Mouse (Mus musculus) embryonic facial prominence, embryonic 15.5 days (tissue): ENCODE measurements around the gene Hoxc13. TPM values are rescaled to one million over a fixed set of nuclear protein-coding genes. Genes with fewer than 3 reads are reported as not detected.

Experiments
- ATAC-seq: fragments of 200-750 bp; cut with Nextera tagmentation; 2 replicates; pipeline ENCODE4 v1.8.0; 2017; ENCODE audit warnings: low read depth, moderate TSS enrichment; ENCODE audit not compliant: insufficient number of reproducible peaks, low FRiP score, low TSS enrichment
- H3K27ac ChIP-seq: fragments of 300-500 bp; sonication (generic); replicated peaks from 2 replicates; pipeline ENCODE4 v1.5.1; 2015; ENCODE audit warnings: mild to moderate bottlenecking, inconsistent platforms
- H3K27me3 ChIP-seq: fragments of 300-500 bp; sonication (generic); 2 replicates; pipeline ENCODE4 v1.6.1; 2015; ENCODE audit warnings: inconsistent platforms
- H3K36me3 ChIP-seq: fragments of 300-500 bp; sonication (generic); 2 replicates; pipeline ENCODE4 v1.6.1; 2015; ENCODE audit warnings: mild to moderate bottlenecking, inconsistent platforms
- H3K4me1 ChIP-seq: fragments of 300-500 bp; sonication (generic); 2 replicates; pipeline ENCODE4 v1.6.1; 2015; ENCODE audit warnings: inconsistent platforms
- H3K4me2 ChIP-seq: fragments of 300-500 bp; sonication (generic); replicated peaks from 2 replicates; pipeline ENCODE4 v1.6.1; 2015; ENCODE audit warnings: mild to moderate bottlenecking, inconsistent platforms
- H3K4me3 ChIP-seq: fragments of 300-500 bp; sonication (generic); replicated peaks from 2 replicates; pipeline ENCODE4 v1.5.1; 2015; ENCODE audit warnings: mild to moderate bottlenecking, inconsistent platforms
- H3K9ac ChIP-seq: fragments of 300-500 bp; sonication (generic); 2 replicates; pipeline ENCODE4 v1.6.1; 2015; ENCODE audit warnings: inconsistent platforms
- H3K9me3 ChIP-seq: fragments of 300-500 bp; sonication (generic); replicated peaks from 2 replicates; pipeline ENCODE4 v1.6.1; 2016; ENCODE audit warnings: inconsistent platforms
- WGBS: fragments of 180-500 bp; shearing (Covaris S2); methylation state at CpG from one replicate; pipeline ENCODE4 v1.1.7; 2015; 5-methylcytosine and 5-hydroxymethylcytosine counted together
- polyA plus RNA-seq: library from polyadenylated mRNA; unstranded; fragments of >200 nt; fragmentation: Nextera tagmentation; extraction: Ambion mirVana; gene quantifications from 2 replicates; pipeline ENCODE4 v1.2.1, GENCODE M21; 2015

The Hoxc13 gene
- polyA plus RNA-seq, 1 experiment from 2014 or later: 4.0 TPM

- Histone ChIP-seq H3K27ac (no peak overlapping the region), H3K9ac (no peak overlapping the region), H3K4me3 (no peak overlapping the region)
These were observed 34.1 kb downstream of the Hoxc13 start for GRCm38 (mm10) chr15:102955007-102955382.

DNA sequence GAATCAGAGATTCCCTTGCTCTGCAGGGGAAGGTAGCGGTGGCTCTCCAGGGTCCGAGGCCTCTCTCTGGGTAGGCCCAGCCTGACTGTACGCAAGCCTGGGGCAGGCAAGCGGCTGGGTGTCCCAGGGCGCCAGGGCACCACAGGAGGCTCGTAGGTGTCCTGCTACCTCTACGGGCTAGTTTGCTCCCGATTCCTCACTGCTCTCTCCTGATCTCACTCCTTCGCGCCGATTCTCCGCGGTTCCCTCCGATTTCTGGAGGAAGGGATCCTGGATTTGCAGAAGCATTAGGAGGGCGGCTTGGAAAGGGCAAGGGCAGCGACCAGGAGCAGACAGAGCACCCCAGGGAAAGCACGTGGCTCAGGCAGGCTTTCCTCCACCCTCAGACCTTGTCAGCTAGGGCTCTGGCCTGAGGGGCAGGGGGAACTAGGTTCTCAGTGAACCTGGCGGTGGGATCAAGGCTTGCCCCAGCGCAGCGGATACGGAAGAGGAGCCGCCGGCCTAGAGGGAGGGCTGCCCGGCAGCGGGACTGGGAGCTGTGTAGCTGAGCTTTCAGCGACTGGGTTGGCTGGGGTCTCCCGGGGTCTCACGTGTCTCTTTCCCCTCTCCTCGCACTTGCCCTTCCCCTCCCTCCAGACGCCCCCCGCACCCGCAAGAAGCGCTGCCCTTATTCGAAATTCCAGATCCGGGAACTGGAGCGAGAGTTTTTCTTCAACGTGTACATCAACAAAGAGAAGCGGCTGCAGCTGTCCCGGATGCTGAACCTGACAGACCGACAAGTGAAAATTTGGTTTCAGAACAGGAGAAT lies 35.1 kb downstream of the Hoxc13 start:
- Histone ChIP-seq H3K9me3 (no peaks in the 10 kb centered on the region), H3K27me3 (peaks cover 95% of the 10 kb centered on the region), H3K4me2 (no peak overlapping the region), H3K36me3 (no peaks in the 10 kb centered on the region), H3K9ac (no peak overlapping the region), H3K4me3 (no peak overlapping the region), H3K4me1 (no peaks in the 10 kb centered on the region), H3K27ac (no peak overlapping the region)
- 1% methylated on average over 40 of the region's 40 CpGs for WGBS
- no peak for ATAC-seq

More at GRCm38 (mm10) chr15:102955007-102955382, 34.1 kb downstream of the Hoxc13 start:
- no peak overlapping the region for H3K4me2 ChIP-seq
- H3K36me3 ChIP-seq: no peaks in the 10 kb centered on the region
- H3K27me3 ChIP-seq: peaks cover 94% of the 10 kb centered on the region
- no peak for ATAC-seq
- no peaks in the 10 kb centered on the region for H3K9me3 ChIP-seq
- WGBS: 1% methylated on average over 28 of the region's 28 CpGs
- H3K4me1 ChIP-seq: no peaks in the 10 kb centered on the region

- Histone ChIP-seq H3K4me2 (no peak overlapping the region), H3K36me3 (no peaks in the 10 kb centered on the region), H3K9me3 (no peaks in the 10 kb centered on the region), H3K27me3 (peaks cover 94% of the 10 kb centered on the region), H3K27ac (no peak overlapping the region), H3K4me3 (no peak overlapping the region), H3K9ac (no peak overlapping the region), H3K4me1 (no peaks in the 10 kb centered on the region)
- no peak for ATAC-seq
- under 1% methylated on average over 12 of the region's 12 CpGs for WGBS
These were observed 36.0 kb downstream of the Hoxc13 start for GRCm38 (mm10) chr15:102956906-102957305.

- peaks cover 92% of the 10 kb centered on the region for H3K27me3 ChIP-seq
- H3K4me2 ChIP-seq: no peak overlapping the region
- no peak for ATAC-seq
- H3K9ac ChIP-seq: no peak overlapping the region
- no peaks in the 10 kb centered on the region for H3K4me1 ChIP-seq
- no peak overlapping the region for H3K4me3 ChIP-seq
- H3K9me3 ChIP-seq: no peaks in the 10 kb centered on the region
- H3K36me3 ChIP-seq: no peaks in the 10 kb centered on the region
- under 1% methylated on average over 13 of the region's 13 CpGs for WGBS
- no peak overlapping the region for H3K27ac ChIP-seq
These were observed 38.8 kb downstream of the Hoxc13 start for GRCm38 (mm10) chr15:102959663-102960191.

GRCm38 (mm10) chr15:102961728-102962127 lies 40.8 kb downstream of the Hoxc13 start:
- 1% methylated on average over 6 of the region's 6 CpGs for WGBS

GRCm38 (mm10) chr15:102962492-102962891 lies 41.6 kb downstream of the Hoxc13 start:
- Histone ChIP-seq H3K27ac (no peak overlapping the region), H3K9ac (no peak overlapping the region), H3K36me3 (no peaks in the 10 kb centered on the region), H3K9me3 (no peaks in the 10 kb centered on the region), H3K4me3 (no peak overlapping the region), H3K4me2 (no peak overlapping the region), H3K27me3 (peaks cover 94% of the 10 kb centered on the region), H3K4me1 (peaks cover 8% of the 10 kb centered on the region; the same call in 1 of the 2 replicates)
- no peak for ATAC-seq
- 2% methylated on average over 13 of the region's 13 CpGs for WGBS

More at GRCm38 (mm10) chr15:102961728-102962127, 40.8 kb downstream of the Hoxc13 start:
- Histone ChIP-seq H3K27ac (no peak overlapping the region), H3K4me2 (no peak overlapping the region), H3K9ac (no peak overlapping the region), H3K4me1 (peaks cover 4% of the 10 kb centered on the region; the same call in 1 of the 2 replicates), H3K36me3 (no peaks in the 10 kb centered on the region), H3K9me3 (no peaks in the 10 kb centered on the region), H3K27me3 (peaks cover 94% of the 10 kb centered on the region), H3K4me3 (no peak overlapping the region)
- ATAC-seq: no peak

GRCm38 (mm10) chr15:102963259-102963658 lies 42.4 kb downstream of the Hoxc13 start:
- no peak overlapping the region for H3K27ac ChIP-seq
- no peak overlapping the region for H3K9ac ChIP-seq
- no peaks in the 10 kb centered on the region for H3K36me3 ChIP-seq
- H3K4me3 ChIP-seq: no peak overlapping the region
- H3K4me1 ChIP-seq: peaks cover 8% of the 10 kb centered on the region; the same call in 1 of the 2 replicates
- H3K9me3 ChIP-seq: no peaks in the 10 kb centered on the region
- WGBS: 3% methylated on average over 8 of the region's 8 CpGs
- H3K27me3 ChIP-seq: peaks cover 92% of the 10 kb centered on the region
- ATAC-seq: no peak
- no peak overlapping the region for H3K4me2 ChIP-seq

DNA sequence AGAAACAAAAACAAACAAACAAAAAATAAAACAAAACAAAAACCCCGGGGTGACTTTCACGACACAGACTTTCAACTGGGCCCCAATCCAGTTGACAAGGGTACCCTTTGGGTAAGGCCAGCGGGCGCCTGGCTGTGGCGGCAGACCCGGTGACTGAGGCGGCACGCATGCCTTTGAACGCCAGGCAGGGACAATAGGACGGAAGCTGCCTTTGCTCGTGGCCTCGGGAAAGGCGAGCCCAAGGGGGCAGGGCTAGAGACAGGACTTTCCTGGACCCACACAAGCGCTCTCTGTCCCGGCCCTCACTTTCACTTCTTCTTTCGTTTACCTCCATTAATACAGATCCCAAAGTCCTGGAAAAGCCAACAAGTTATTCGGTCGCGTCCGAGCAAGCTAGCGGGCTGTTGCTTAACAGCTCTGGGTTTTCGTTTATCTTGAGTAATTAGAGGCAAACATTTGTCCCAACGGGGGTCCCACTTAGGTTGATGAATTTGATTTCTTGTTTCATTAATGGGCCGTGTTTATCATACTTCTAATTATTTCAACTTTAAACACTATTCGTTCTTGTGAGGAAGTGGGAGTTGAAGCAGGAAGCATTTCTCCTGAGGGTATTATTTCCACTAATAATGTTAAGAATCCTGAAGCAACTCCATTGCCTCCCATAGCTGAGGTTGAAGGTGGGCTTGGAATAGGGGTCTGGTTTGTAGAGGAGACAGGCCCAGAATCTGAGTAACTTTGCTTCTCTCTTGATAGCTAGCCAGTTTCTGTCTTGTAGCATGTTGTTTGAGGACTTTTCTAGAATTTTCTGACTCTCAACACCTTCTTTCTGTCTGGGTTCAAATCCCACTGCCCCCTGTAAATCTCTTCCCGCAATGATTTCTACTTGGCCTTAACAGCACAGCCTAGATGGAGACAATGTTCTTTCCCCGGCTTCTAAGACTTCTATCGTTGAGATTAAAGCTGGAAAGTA lies 43.1 kb downstream of the Hoxc13 start:
- H3K4me3 ChIP-seq: no peak overlapping the region
- H3K36me3 ChIP-seq: no peaks in the 10 kb centered on the region
- no peak overlapping the region for H3K27ac ChIP-seq
- no peak overlapping the region for H3K9ac ChIP-seq
- 0 out of 2 replicates have a peak overlapping the region, but pooled peaks have one; percentile 4 for H3K4me2 ChIP-seq
- 2% methylated on average over 28 of the region's 28 CpGs for WGBS
- peaks cover 92% of the 10 kb centered on the region for H3K27me3 ChIP-seq
- H3K4me1 ChIP-seq: peaks cover 8% of the 10 kb centered on the region; the same call in 1 of the 2 replicates
- no peak for ATAC-seq
- H3K9me3 ChIP-seq: no peaks in the 10 kb centered on the region

- Histone ChIP-seq H3K27me3 (peaks cover 95% of the 10 kb centered on the region), H3K36me3 (no peaks in the 10 kb centered on the region), H3K9ac (no peak overlapping the region), H3K4me2 (no peak overlapping the region), H3K27ac (no peak overlapping the region), H3K4me1 (peaks cover 8% of the 10 kb centered on the region; the same call in 1 of the 2 replicates), H3K4me3 (no peak overlapping the region), H3K9me3 (no peaks in the 10 kb centered on the region)
- ATAC-seq: no peak
- WGBS: 4% methylated on average over 26 of the region's 26 CpGs
These were observed 44.3 kb downstream of the Hoxc13 start for GRCm38 (mm10) chr15:102965003-102965891.
